Mouse (Mus musculus): Measurements from ENCODE around the gene Fabp3. TPM values are rescaled to one million over a fixed set of nuclear protein-coding genes. Genes with fewer than 3 reads are reported as not detected.

Fabp3 gene
- polyA plus RNA-seq, 1 experiment from 2014 or later, result 794 TPM

- Histone ChIP-seq H3K9me3 (replicated peaks) (no peaks in the 10 kb centered on the region), H3K36me3 (no peaks in the 10 kb centered on the region), H3K4me1 (replicated peaks) (peaks cover 20% of the 10 kb centered on the region), H3K4me3 (peak overlapping the region; percentile 56), H3K4me2 (peak overlapping the region; percentile 92), H3K27ac (ENCODE audit: poor library complexity, severe bottlenecking) (peak overlapping the region; percentile 28; the same call in 1 of the 2 replicates), H3K27me3 (replicated peaks) (peaks cover 92% of the 10 kb centered on the region), H3K9ac (peak overlapping the region; percentile 66)
- no peak for ATAC-seq (ENCODE audit: insufficient number of reproducible peaks, low FRiP score)
- WGBS, result under 1% methylated on average over 28 of the region's 29 CpGs
Observed at GRCm38 (mm10) chr4:130274346-130275015, 33.9 kb upstream of the Fabp3 start.

- H3K36me3 ChIP-seq, result no peaks in the 10 kb centered on the region
- peaks cover 20% of the 10 kb centered on the region for H3K4me1 ChIP-seq (replicated peaks)
- WGBS, result 2% methylated on average over 61 of the region's 62 CpGs
- no peak overlapping the region for H3K27ac ChIP-seq (ENCODE audit: poor library complexity, severe bottlenecking)
- peak overlapping the region; percentile 66 for H3K9ac ChIP-seq
- ATAC-seq (ENCODE audit: insufficient number of reproducible peaks, low FRiP score), result 0 out of 2 replicates have a peak, but pooled peaks have one; percentile 45
- peak overlapping the region; percentile 56 for H3K4me3 ChIP-seq
- H3K9me3 ChIP-seq (replicated peaks), result no peaks in the 10 kb centered on the region
- peak overlapping the region; percentile 92 for H3K4me2 ChIP-seq
- peaks cover 94% of the 10 kb centered on the region for H3K27me3 ChIP-seq (replicated peaks)
Observed at GRCm38 (mm10) chr4:130275016-130275822, 33.2 kb upstream of the Fabp3 start.

GRCm38 (mm10) chr4:130275823-130276105, 32.6 kb upstream of the Fabp3 start:
- Histone ChIP-seq H3K4me3 (peak overlapping the region; percentile 56), H3K27ac (ENCODE audit: poor library complexity, severe bottlenecking) (no peak overlapping the region), H3K4me1 (replicated peaks) (peaks cover 20% of the 10 kb centered on the region), H3K9ac (no peak overlapping the region), H3K27me3 (replicated peaks) (peaks cover 95% of the 10 kb centered on the region), H3K36me3 (no peaks in the 10 kb centered on the region), H3K9me3 (replicated peaks) (no peaks in the 10 kb centered on the region), H3K4me2 (peak overlapping the region; percentile 92; the same call in 1 of the 2 replicates)
- 49% methylated on average over 5 of the region's 5 CpGs for WGBS
- no peak for ATAC-seq (ENCODE audit: insufficient number of reproducible peaks, low FRiP score)

- Histone ChIP-seq H3K36me3 (no peaks in the 10 kb centered on the region), H3K4me2 (no peak overlapping the region), H3K4me3 (no peak overlapping the region), H3K27ac (ENCODE audit: poor library complexity, severe bottlenecking) (no peak overlapping the region), H3K9ac (no peak overlapping the region), H3K9me3 (replicated peaks) (no peaks in the 10 kb centered on the region), H3K27me3 (replicated peaks) (peaks cover 95% of the 10 kb centered on the region), H3K4me1 (replicated peaks) (peaks cover 20% of the 10 kb centered on the region)
- WGBS, result 66% methylated on average over 7 of the region's 7 CpGs
- ATAC-seq (ENCODE audit: insufficient number of reproducible peaks, low FRiP score), result no peak
Observed at GRCm38 (mm10) chr4:130276573-130277176, 31.7 kb upstream of the Fabp3 start.

- Histone ChIP-seq H3K27ac (ENCODE audit: poor library complexity, severe bottlenecking) (no peak within 1 kb of the TSS), H3K4me2 (no peak within 1 kb of the TSS), H3K4me1 (replicated peaks) (peaks cover 14% of the 10 kb centered on the region), H3K4me3 (no peak within 1 kb of the TSS), H3K27me3 (replicated peaks) (peaks cover 84% of the 10 kb centered on the region), H3K9me3 (replicated peaks) (no peaks in the 10 kb centered on the region), H3K36me3 (no peaks in the 10 kb centered on the region), H3K9ac (no peak within 1 kb of the TSS)
- 66% methylated on average over 2 of the region's 2 CpGs for WGBS
- no peak for ATAC-seq (ENCODE audit: insufficient number of reproducible peaks, low FRiP score)
Observed at GRCm38 (mm10) chr4:130279105-130279504, 29.3 kb upstream of the Fabp3 start, which contains the start of gene Serinc2. Gene Serinc2, minus strand, starts transcription at chr4:130279205.

- Histone ChIP-seq H3K9ac (no peak overlapping the region), H3K4me3 (no peak overlapping the region)
- 69% methylated on average over 5 of the region's 5 CpGs for WGBS
Observed at GRCm38 (mm10) chr4:130282856-130283255, 25.5 kb upstream of the Fabp3 start.

GRCm38 (mm10) chr4:130283826-130284225, 24.6 kb upstream of the Fabp3 start:
- Histone ChIP-seq H3K4me2 (no peak overlapping the region), H3K4me3 (no peak overlapping the region), H3K36me3 (no peaks in the 10 kb centered on the region), H3K9me3 (replicated peaks) (no peaks in the 10 kb centered on the region), H3K27me3 (replicated peaks) (peaks cover 46% of the 10 kb centered on the region), H3K4me1 (replicated peaks) (no peaks in the 10 kb centered on the region), H3K27ac (ENCODE audit: poor library complexity, severe bottlenecking) (no peak overlapping the region), H3K9ac (no peak overlapping the region)
- WGBS, result 60% methylated on average over 9 of the region's 9 CpGs
- no peak for ATAC-seq (ENCODE audit: insufficient number of reproducible peaks, low FRiP score)

More at GRCm38 (mm10) chr4:130282856-130283255, 25.5 kb upstream of the Fabp3 start:
- Histone ChIP-seq H3K4me1 (replicated peaks) (no peaks in the 10 kb centered on the region), H3K27me3 (replicated peaks) (peaks cover 56% of the 10 kb centered on the region), H3K27ac (ENCODE audit: poor library complexity, severe bottlenecking) (no peak overlapping the region), H3K9me3 (replicated peaks) (no peaks in the 10 kb centered on the region), H3K36me3 (no peaks in the 10 kb centered on the region), H3K4me2 (no peak overlapping the region)
- no peak for ATAC-seq (ENCODE audit: insufficient number of reproducible peaks, low FRiP score)

- H3K4me2 ChIP-seq, result no peak overlapping the region
- H3K9ac ChIP-seq, result no peak overlapping the region
- H3K4me3 ChIP-seq, result no peak overlapping the region
- H3K27me3 ChIP-seq (replicated peaks), result peaks cover 30% of the 10 kb centered on the region
- no peaks in the 10 kb centered on the region for H3K4me1 ChIP-seq (replicated peaks)
- H3K27ac ChIP-seq (ENCODE audit: poor library complexity, severe bottlenecking), result no peak overlapping the region
- no peaks in the 10 kb centered on the region for H3K9me3 ChIP-seq (replicated peaks)
- H3K36me3 ChIP-seq, result no peaks in the 10 kb centered on the region
- 26% methylated on average over 3 of the region's 3 CpGs for WGBS
- ATAC-seq (ENCODE audit: insufficient number of reproducible peaks, low FRiP score), result no peak
Observed at GRCm38 (mm10) chr4:130286531-130286930, 21.9 kb upstream of the Fabp3 start.

GRCm38 (mm10) chr4:130289824-130290223, 18.6 kb upstream of the Fabp3 start:
- H3K9me3 ChIP-seq (replicated peaks), result no peaks in the 10 kb centered on the region

GRCm38 (mm10) chr4:130292271-130292670, 16.1 kb upstream of the Fabp3 start:
- H3K4me3 ChIP-seq, result no peak overlapping the region
- peak; percentile 47; the same call in 1 of the 2 replicates for ATAC-seq (ENCODE audit: insufficient number of reproducible peaks, low FRiP score)
- no peaks in the 10 kb centered on the region for H3K36me3 ChIP-seq
- no peak overlapping the region for H3K27ac ChIP-seq (ENCODE audit: poor library complexity, severe bottlenecking)
- WGBS, result 4% methylated on average over 4 of the region's 4 CpGs
- peaks cover 6% of the 10 kb centered on the region; the same call in 1 of the 2 replicates for H3K27me3 ChIP-seq (replicated peaks)
- H3K4me1 ChIP-seq (replicated peaks), result peaks cover 4% of the 10 kb centered on the region
- H3K4me2 ChIP-seq, result no peak overlapping the region
- H3K9me3 ChIP-seq (replicated peaks), result no peaks in the 10 kb centered on the region
- no peak overlapping the region for H3K9ac ChIP-seq

More at GRCm38 (mm10) chr4:130289824-130290223, 18.6 kb upstream of the Fabp3 start:
- no peak for ATAC-seq (ENCODE audit: insufficient number of reproducible peaks, low FRiP score)
- Histone ChIP-seq H3K4me1 (replicated peaks) (no peaks in the 10 kb centered on the region), H3K27me3 (replicated peaks) (peaks cover 16% of the 10 kb centered on the region), H3K9ac (no peak overlapping the region), H3K4me2 (no peak overlapping the region), H3K4me3 (no peak overlapping the region), H3K27ac (ENCODE audit: poor library complexity, severe bottlenecking) (no peak overlapping the region), H3K36me3 (no peaks in the 10 kb centered on the region)
- 71% methylated on average over 3 of the region's 3 CpGs for WGBS

GRCm38 (mm10) chr4:130294513-130294912, 13.9 kb upstream of the Fabp3 start:
- 0 out of 2 replicates have a peak, but pooled peaks cover 6% of the 10 kb centered on the region for H3K27me3 ChIP-seq (replicated peaks)
- no peak overlapping the region for H3K9ac ChIP-seq
- peaks cover 13% of the 10 kb centered on the region for H3K4me1 ChIP-seq (replicated peaks)
- no peaks in the 10 kb centered on the region for H3K36me3 ChIP-seq
- no peak overlapping the region for H3K4me3 ChIP-seq
- 66% methylated on average over 8 of the region's 8 CpGs for WGBS
- no peak overlapping the region for H3K27ac ChIP-seq (ENCODE audit: poor library complexity, severe bottlenecking)
- ATAC-seq (ENCODE audit: insufficient number of reproducible peaks, low FRiP score), result no peak
- no peak overlapping the region for H3K4me2 ChIP-seq
- H3K9me3 ChIP-seq (replicated peaks), result no peaks in the 10 kb centered on the region

All from heart, embryonic 12.5 days (tissue).